In genomic region chr6:72215582-72215981, GRCm38 (mm10) we compare ENCODE assay signal across 7 mouse cellular contexts. TPM values are rescaled to one million over a fixed set of nuclear protein-coding genes. Genes with fewer than 3 reads are reported as not detected.
DNase-seq lines count a peak whose midpoint lies in the region; ATAC-seq lines count a peak whose summit lies in the region.

No protein-coding gene starts in this region.

- H3K27ac ChIP-seq in heart, embryonic 10.5 days, result peak overlapping the region; percentile 81
- H3K27ac ChIP-seq in limb, embryonic 10.5 days, result peak overlapping the region; percentile 81

- peak overlapping the region; percentile 40; the same call in 1 of the 2 replicates for H3K4me3 ChIP-seq in heart, embryonic 10.5 days
- peak overlapping the region; percentile 29; the same call in 1 of the 2 replicates for H3K4me3 ChIP-seq in limb, embryonic 10.5 days

- 0 out of 2 replicates have a peak, but pooled peaks cover 3% of the 10 kb centered on the region for H3K27me3 ChIP-seq in heart, embryonic 10.5 days (ENCODE audit: insufficient read depth, poor library complexity, severe bottlenecking)
- peaks cover 12% of the 10 kb centered on the region for H3K27me3 ChIP-seq in limb, embryonic 10.5 days (ENCODE audit: low read depth, poor library complexity, severe bottlenecking)

- H3K4me1 ChIP-seq in heart, embryonic 10.5 days, result peaks cover 100% of the 10 kb centered on the region
- peaks cover 98% of the 10 kb centered on the region for H3K4me1 ChIP-seq in limb, embryonic 10.5 days

- no peaks in the 10 kb centered on the region for H3K9me3 ChIP-seq in heart, embryonic 10.5 days
- no peaks in the 10 kb centered on the region for H3K9me3 ChIP-seq in limb, embryonic 10.5 days (replicated peaks)

- no peaks in the 10 kb centered on the region for H3K36me3 ChIP-seq in heart, embryonic 10.5 days
- peaks cover 14% of the 10 kb centered on the region for H3K36me3 ChIP-seq in limb, embryonic 10.5 days

- ATAC-seq in megakaryocyte, adult 5-6 weeks (ENCODE audit: poor library complexity, severe bottlenecking), result no peak

- peak; percentile 35 for DNase-seq in retina, postnatal 1 day
- DNase-seq in retina, embryonic 14.5 days (ENCODE audit: low spot score), result no peak
- no peak for DNase-seq in heart, embryonic 10.5 days (ENCODE audit: low spot score)
- no peak for DNase-seq in limb, embryonic 10.5 days (ENCODE audit: low spot score)
- no peak for DNase-seq in urinary bladder, postnatal 10 days (ENCODE audit: low spot score)
- no peak for DNase-seq in B cell, adult 2 months

- 24% methylated on average over 6 of the region's 6 CpGs for WGBS in heart, embryonic 10.5 days
- WGBS in limb, embryonic 10.5 days, result 19% methylated on average over 6 of the region's 6 CpGs

RNA-seq across cellular contexts. Expression of gene Atoh8, which starts 19.8 kb away (rescaled TPM):
- 10.9 and 15.7 TPM in 2 replicates for polyA plus RNA-seq in heart, embryonic 10.5 days (2016; fragmentation: Nextera tagmentation; extraction: Ambion mirVana)
- polyA plus RNA-seq in limb, embryonic 10.5 days (2016; fragmentation: Nextera tagmentation; extraction: Ambion mirVana), result 24.9 and 28.0 TPM in 2 replicates
- 0.22 TPM in 1 of 2 replicates, not detected in the other for total RNA-seq in megakaryocyte, adult 5-6 weeks (2015)
- 0.51 TPM in 1 of 2 replicates, not detected in the other for total RNA-seq in megakaryocyte, adult 5-6 weeks (2017)
